Comparison of ENCODE assay signal across 8 mouse cellular contexts in the genomic region with DNA sequence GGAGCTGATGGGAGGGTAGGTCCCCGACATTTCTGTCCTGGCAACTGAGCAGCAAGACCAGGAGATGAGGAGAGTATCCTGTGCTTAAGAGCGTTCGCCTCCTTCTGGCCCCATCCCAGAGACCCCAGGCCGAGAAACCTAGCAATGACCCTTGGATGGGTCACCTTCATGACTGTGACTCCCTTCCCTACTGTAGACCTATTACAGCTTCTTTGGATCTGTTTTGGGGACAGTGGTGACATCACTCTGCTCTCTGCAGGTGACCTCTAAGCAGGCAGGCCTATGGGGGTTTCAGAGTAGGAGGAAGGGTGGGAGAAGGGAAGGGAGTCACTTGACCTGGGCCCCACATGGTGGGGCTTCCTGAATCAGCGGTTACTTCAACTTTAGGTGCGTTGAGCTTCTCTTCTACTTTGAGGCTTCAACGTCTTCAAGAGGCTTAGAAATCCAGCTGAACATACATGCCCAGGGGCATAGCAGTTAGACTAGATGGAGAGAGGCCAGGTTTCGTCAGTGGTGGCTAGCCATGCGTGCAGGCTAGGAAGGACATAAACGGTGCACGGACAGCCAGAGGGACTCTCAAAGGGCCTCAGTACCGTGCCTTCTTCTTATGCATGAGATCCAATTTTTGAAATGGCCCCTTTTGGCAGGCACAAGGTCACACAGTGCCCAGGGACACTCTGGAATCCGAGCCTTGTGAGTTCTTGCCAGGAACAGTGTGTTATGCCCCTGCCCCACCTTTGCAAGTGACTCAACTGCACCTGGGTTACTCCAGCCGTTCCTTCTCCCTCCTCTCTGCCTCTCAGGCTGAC. TPM values are rescaled to one million over a fixed set of nuclear protein-coding genes. Genes with fewer than 3 reads are reported as not detected.
DNase-seq lines count a peak whose midpoint lies in the region; ATAC-seq and TF ChIP-seq lines count a peak whose summit lies in the region.
"Had no signal": no experiment of that assay in that cellular context is flagged by ENCODE, and none has a peak within 500 bp of the region (broad histone marks: within the 10 kb centered on the region; RNA-seq: fewer than 3 reads in every experiment).

No protein-coding gene starts in this region.

- TF ChIP-seq EP300 in lung, postnatal 0 days (IDR thresholded peaks at IDR 0.05) = peak; percentile 30; the same call in 1 of the 2 replicates

- no peak for ATAC-seq in embryonic facial prominence, embryonic 12.5 days (ENCODE audit: insufficient number of reproducible peaks, insufficient read depth, low FRiP score, low TSS enrichment)
- ATAC-seq in intestine, embryonic 14.5 days (replicated peaks; ENCODE audit: low FRiP score, low TSS enrichment, low read depth) = no peak
- peak; percentile 69 for ATAC-seq in lung, postnatal 0 days
- no peak for ATAC-seq in erythroid progenitor cell, adult 5-6 weeks (replicated peaks; ENCODE audit: low FRiP score, poor library complexity, severe bottlenecking)

- H3K36me3 ChIP-seq in embryonic facial prominence, embryonic 12.5 days = no peaks in the 10 kb centered on the region
- H3K36me3 ChIP-seq in intestine, embryonic 14.5 days (ENCODE audit: control insufficient read depth, insufficient read depth, low read length) = no peaks in the 10 kb centered on the region
- H3K36me3 ChIP-seq in lung, postnatal 0 days (ENCODE audit: insufficient read depth, low read length) = no peaks in the 10 kb centered on the region
- H3K36me3 ChIP-seq: liver, embryonic 15.5 days had no signal

- H3K27ac ChIP-seq in embryonic facial prominence, embryonic 12.5 days = 0 out of 2 replicates have a peak overlapping the region, but pooled peaks have one; percentile 36
- peak overlapping the region; percentile 67 for H3K27ac ChIP-seq in intestine, embryonic 14.5 days (ENCODE audit: low read depth)
- H3K27ac ChIP-seq in lung, postnatal 0 days (ENCODE audit: low read length) = peak overlapping the region; percentile 81
- H3K27ac ChIP-seq: liver, embryonic 15.5 days had no signal

- no peaks in the 10 kb centered on the region for H3K9me3 ChIP-seq in embryonic facial prominence, embryonic 12.5 days
- H3K9me3 ChIP-seq in intestine, embryonic 14.5 days (ENCODE audit: control insufficient read depth, low read length) = no peaks in the 10 kb centered on the region
- no peaks in the 10 kb centered on the region for H3K9me3 ChIP-seq in lung, postnatal 0 days (ENCODE audit: low read length)
- H3K9me3 ChIP-seq: liver, embryonic 15.5 days had no signal

- H3K4me3 ChIP-seq in embryonic facial prominence, embryonic 12.5 days = peak overlapping the region; percentile 61
- H3K4me3 ChIP-seq in intestine, embryonic 14.5 days (ENCODE audit: low read depth, low read length) = peak overlapping the region; percentile 59
- H3K4me3 ChIP-seq in lung, postnatal 0 days (ENCODE audit: low read depth, low read length) = peak overlapping the region; percentile 41

- H3K4me2 ChIP-seq in embryonic facial prominence, embryonic 12.5 days (replicated peaks) = peak overlapping the region; percentile 93
- H3K4me2 ChIP-seq in intestine, embryonic 14.5 days (ENCODE audit: low read length) = peak overlapping the region; percentile 76
- peak overlapping the region; percentile 60 for H3K4me2 ChIP-seq in lung, postnatal 0 days (replicated peaks; ENCODE audit: low read depth, low read length)

- 11% methylated on average over 14 of the region's 14 CpGs for WGBS in embryonic facial prominence, embryonic 12.5 days
- WGBS in intestine, embryonic 14.5 days = 20% methylated on average over 14 of the region's 14 CpGs
- 21% methylated on average over 14 of the region's 14 CpGs for WGBS in lung, postnatal 0 days

- H3K27me3 ChIP-seq in embryonic facial prominence, embryonic 12.5 days = peaks cover 36% of the 10 kb centered on the region
- H3K27me3 ChIP-seq in intestine, embryonic 14.5 days (replicated peaks; ENCODE audit: control insufficient read depth, insufficient read depth, low read length) = peaks cover 20% of the 10 kb centered on the region; the same call in 1 of the 2 replicates
- H3K27me3 ChIP-seq in lung, postnatal 0 days (replicated peaks; ENCODE audit: insufficient read depth, low read length) = peaks cover 15% of the 10 kb centered on the region

- H3K4me1 ChIP-seq in embryonic facial prominence, embryonic 12.5 days = peaks cover 29% of the 10 kb centered on the region
- peaks cover 3% of the 10 kb centered on the region for H3K4me1 ChIP-seq in intestine, embryonic 14.5 days (replicated peaks; ENCODE audit: control insufficient read depth, insufficient read depth, low read length)
- 0 out of 2 replicates have a peak, but pooled peaks cover 3% of the 10 kb centered on the region for H3K4me1 ChIP-seq in lung, postnatal 0 days (ENCODE audit: insufficient read depth, low read depth, low read length)
- H3K4me1 ChIP-seq: liver, embryonic 15.5 days had no signal

- peak; percentile 52 for DNase-seq in retina, postnatal 1 day
- DNase-seq in retina, embryonic 14.5 days (ENCODE audit: low spot score) = no peak
- peak; percentile 58 for DNase-seq in intestine, embryonic 14.5 days (ENCODE audit: low spot score)
- peak; percentile 80 for DNase-seq in lung, postnatal 0 days (ENCODE audit: low spot score)
- DNase-seq in thymus, postnatal 10 days (ENCODE audit: low spot score in 2 of 2) = no peak

- TF ChIP-seq CTCF in lung, postnatal 0 days (IDR thresholded peaks at IDR 0.05) = no peak

- peak overlapping the region; percentile 69 for H3K9ac ChIP-seq in embryonic facial prominence, embryonic 12.5 days
- peak overlapping the region; percentile 61 for H3K9ac ChIP-seq in intestine, embryonic 14.5 days (ENCODE audit: low read length)
- peak overlapping the region; percentile 43 for H3K9ac ChIP-seq in lung, postnatal 0 days (replicated peaks; ENCODE audit: low read depth)
- H3K9ac ChIP-seq: liver, embryonic 15.5 days had no signal

RNA-seq across cellular contexts. Expression of a gene that starts 1.3 kb away (rescaled TPM):
- polyA plus RNA-seq in embryonic facial prominence, embryonic 12.5 days (2016; fragmentation: Nextera tagmentation; extraction: Ambion mirVana) = 23.2 and 23.8 TPM in 2 replicates
- polyA plus RNA-seq in intestine, embryonic 14.5 days (2014; fragmentation: Nextera tagmentation; extraction: Ambion mirVana) = 46.2 and 50.3 TPM in 2 replicates
- 34.0 and 63.6 TPM in 2 replicates for polyA plus RNA-seq in lung, postnatal 0 days (2015; fragmentation: Nextera tagmentation; extraction: Ambion mirVana)
- not detected in 2 replicates for total RNA-seq in erythroid progenitor cell, adult 5-6 weeks (2015; ENCODE audit: low replicate concordance)
- total RNA-seq in erythroid progenitor cell, adult 5-6 weeks (2017; ENCODE audit: low replicate concordance) = not detected in 2 replicates

Comparison
In these comparisons a context has a peak if more than half of its experiments do, and no peak if none do; other contexts are left out.
1. DNase-seq: peak in retina, postnatal 1 day (single experiment), intestine, embryonic 14.5 days (single experiment) and lung, postnatal 0 days (single experiment); none in retina, embryonic 14.5 days (single experiment) and thymus, postnatal 10 days (0 of 2).
2. Peak in every context shown above with its lines, with median percentiles within 50 percentile points of each other: H3K27ac ChIP-seq, H3K4me2 ChIP-seq, H3K4me3 ChIP-seq and H3K9ac ChIP-seq.